Mouse (Mus musculus) neural tube, embryonic 13.5 days (tissue): Measurements from ENCODE around the gene Slc4a1ap. TPM values are rescaled to one million over a fixed set of nuclear protein-coding genes. Genes with fewer than 3 reads are reported as not detected.
A peak's percentile ranks its signal among the peaks of the same experiment; 100 is the strongest.

Experiments used
- ATAC-seq: fragments of 200-750 bp; cut with Nextera tagmentation; 2 replicates; pipeline ENCODE4 v1.8.0; 2017; ENCODE audit warnings: low read depth, mild to moderate bottlenecking, moderate TSS enrichment, moderate library complexity
- H3K27ac ChIP-seq: fragments of 300-500 bp; sonication (generic); replicated peaks from 2 replicates; pipeline ENCODE4 v1.5.1; 2015; ENCODE audit warnings: moderate library complexity, mild to moderate bottlenecking, inconsistent platforms
- H3K27me3 ChIP-seq: fragments of 300-500 bp; sonication (generic); 2 replicates; pipeline ENCODE4 v1.6.1; 2015; ENCODE audit warnings: mild to moderate bottlenecking, inconsistent platforms
- H3K36me3 ChIP-seq: fragments of 300-500 bp; sonication (generic); 2 replicates; pipeline ENCODE4 v1.6.1; 2015; ENCODE audit warnings: mild to moderate bottlenecking, inconsistent platforms
- H3K4me1 ChIP-seq: fragments of 300-500 bp; sonication (generic); replicated peaks from 2 replicates; pipeline ENCODE4 v1.6.1; 2015; ENCODE audit warnings: inconsistent platforms
- H3K4me2 ChIP-seq: fragments of 300-500 bp; sonication (generic); 2 replicates; pipeline ENCODE4 v1.6.1; 2015; ENCODE audit warnings: inconsistent platforms, mild to moderate bottlenecking, moderate library complexity
- H3K4me3 ChIP-seq: fragments of 300-500 bp; sonication (generic); 2 replicates; pipeline ENCODE4 v1.5.1; 2015; ENCODE audit warnings: mild to moderate bottlenecking, inconsistent platforms
- H3K9ac ChIP-seq: fragments of 300-500 bp; sonication (generic); 2 replicates; pipeline ENCODE4 v1.6.1; 2015; ENCODE audit warnings: moderate library complexity, mild to moderate bottlenecking, inconsistent platforms
- H3K9me3 ChIP-seq: fragments of 300-500 bp; sonication (generic); 2 replicates; pipeline ENCODE4 v1.6.1; 2016; ENCODE audit warnings: inconsistent platforms
- WGBS: fragments of 180-500 bp; shearing (Covaris S2); methylation state at CpG from one replicate; pipeline ENCODE4 v1.1.7; 2015; 5-methylcytosine and 5-hydroxymethylcytosine counted together
- polyA plus RNA-seq: library from polyadenylated mRNA; unstranded; fragments of >200 nt; fragmentation: Nextera tagmentation; extraction: Ambion mirVana; gene quantifications from 2 replicates; pipeline ENCODE4 v1.2.1, GENCODE M21; 2015

Gene Slc4a1ap
- 32.0 and 39.7 TPM in 2 replicates for polyA plus RNA-seq

GRCm38 (mm10) chr5:31526354-31527116 is at the start of gene Slc4a1ap:
Gene Slc4a1ap, plus strand, starts transcription at chr5:31526995.
- H3K4me3 ChIP-seq: peak within 1 kb of the TSS; percentile 93
- H3K36me3 ChIP-seq: peaks cover 46% of the 10 kb centered on the region
- H3K9ac ChIP-seq: peak within 1 kb of the TSS; percentile 91
- H3K9me3 ChIP-seq: no peaks in the 10 kb centered on the region
- peak; percentile 94 for ATAC-seq
- peaks cover 33% of the 10 kb centered on the region for H3K4me1 ChIP-seq
- peak within 1 kb of the TSS; percentile 81 for H3K27ac ChIP-seq
- peak within 1 kb of the TSS; percentile 100 for H3K4me2 ChIP-seq
- no peaks in the 10 kb centered on the region for H3K27me3 ChIP-seq
- 1% methylated on average over 28 of the region's 28 CpGs for WGBS

GRCm38 (mm10) chr5:31480536-31480935 is 46.3 kb upstream of the Slc4a1ap start:
- ATAC-seq: no peak
- no peaks in the 10 kb centered on the region for H3K4me1 ChIP-seq
- H3K9ac ChIP-seq: no peak overlapping the region
- H3K27ac ChIP-seq: no peak overlapping the region
- no peaks in the 10 kb centered on the region for H3K27me3 ChIP-seq
- peaks cover 84% of the 10 kb centered on the region for H3K36me3 ChIP-seq
- no peak overlapping the region for H3K4me3 ChIP-seq
- 94% methylated on average over 4 of the region's 4 CpGs for whole genome bisulfite sequencing
- no peaks in the 10 kb centered on the region for H3K9me3 ChIP-seq
- H3K4me2 ChIP-seq: no peak overlapping the region

GRCm38 (mm10) chr5:31485440-31485839 is 41.4 kb upstream of the Slc4a1ap start, which contains the start of gene 4930548H24Rik:
Gene 4930548H24Rik, plus strand, starts transcription at chr5:31485740.
- Histone ChIP-seq H3K9ac (no peak within 1 kb of the TSS), H3K9me3 (no peaks in the 10 kb centered on the region), H3K27ac (no peak within 1 kb of the TSS), H3K4me3 (no peak within 1 kb of the TSS), H3K36me3 (peaks cover 35% of the 10 kb centered on the region), H3K27me3 (no peaks in the 10 kb centered on the region), H3K4me1 (no peaks in the 10 kb centered on the region), H3K4me2 (no peak within 1 kb of the TSS)
- no peak for ATAC-seq
- 96% methylated on average over 3 of the region's 3 CpGs for WGBS

- Histone ChIP-seq H3K9me3 (no peaks in the 10 kb centered on the region), H3K36me3 (peaks cover 14% of the 10 kb centered on the region), H3K4me2 (no peak overlapping the region), H3K4me1 (no peaks in the 10 kb centered on the region), H3K27ac (no peak overlapping the region), H3K4me3 (no peak overlapping the region), H3K9ac (no peak overlapping the region), H3K27me3 (no peaks in the 10 kb centered on the region)
- no peak for ATAC-seq
- WGBS: 96% methylated on average over 3 of the region's 3 CpGs
Measured at GRCm38 (mm10) chr5:31487889-31488288, 38.9 kb upstream of the Slc4a1ap start.

- WGBS: 69% methylated on average over 7 of the region's 7 CpGs
- Histone ChIP-seq H3K4me1 (peaks cover 3% of the 10 kb centered on the region), H3K36me3 (peaks cover 6% of the 10 kb centered on the region; the same call in 1 of the 2 replicates), H3K9me3 (no peaks in the 10 kb centered on the region), H3K9ac (no peak overlapping the region), H3K4me3 (no peak overlapping the region), H3K27me3 (no peaks in the 10 kb centered on the region), H3K4me2 (no peak overlapping the region), H3K27ac (no peak overlapping the region)
- no peak for ATAC-seq
Measured at GRCm38 (mm10) chr5:31489116-31489769, 37.6 kb upstream of the Slc4a1ap start.

- H3K4me2 ChIP-seq: no peak overlapping the region
- H3K9me3 ChIP-seq: no peaks in the 10 kb centered on the region
- 59% methylated on average over 1 of the region's 1 CpGs for WGBS
- H3K27ac ChIP-seq: no peak overlapping the region
- peaks cover 15% of the 10 kb centered on the region for H3K4me1 ChIP-seq
- H3K4me3 ChIP-seq: no peak overlapping the region
- no peak overlapping the region for H3K9ac ChIP-seq
- H3K36me3 ChIP-seq: peaks cover 8% of the 10 kb centered on the region
- ATAC-seq: no peak
- no peaks in the 10 kb centered on the region for H3K27me3 ChIP-seq
Measured at GRCm38 (mm10) chr5:31492031-31492430, 34.8 kb upstream of the Slc4a1ap start.

GRCm38 (mm10) chr5:31494513-31495297 is 32.1 kb upstream of the Slc4a1ap start, which contains the start of gene Gpn1:
Gene Gpn1, plus strand, starts transcription at chr5:31494741.
- Histone ChIP-seq H3K9ac (peak within 1 kb of the TSS; percentile 78), H3K4me1 (peaks cover 15% of the 10 kb centered on the region), H3K9me3 (no peaks in the 10 kb centered on the region), H3K27me3 (no peaks in the 10 kb centered on the region), H3K36me3 (peaks cover 33% of the 10 kb centered on the region), H3K27ac (no peak within 1 kb of the TSS; the same call in 1 of the 2 replicates), H3K4me2 (peak within 1 kb of the TSS; percentile 90), H3K4me3 (peak within 1 kb of the TSS; percentile 70)
- WGBS: under 1% methylated on average over 49 of the region's 49 CpGs
- peak; percentile 100 for ATAC-seq

- Histone ChIP-seq H3K36me3 (peaks cover 94% of the 10 kb centered on the region), H3K4me3 (no peak overlapping the region), H3K27ac (no peak overlapping the region), H3K9me3 (no peaks in the 10 kb centered on the region), H3K9ac (no peak overlapping the region), H3K4me1 (no peaks in the 10 kb centered on the region), H3K27me3 (no peaks in the 10 kb centered on the region), H3K4me2 (no peak overlapping the region)
- 93% methylated on average over 10 of the region's 10 CpGs for WGBS
- no peak for ATAC-seq
Measured at GRCm38 (mm10) chr5:31504843-31505242, 22.0 kb upstream of the Slc4a1ap start.

- no peaks in the 10 kb centered on the region for H3K27me3 ChIP-seq
- no peak overlapping the region for H3K4me3 ChIP-seq
- H3K9me3 ChIP-seq: no peaks in the 10 kb centered on the region
- H3K36me3 ChIP-seq: peaks cover 92% of the 10 kb centered on the region
- no peaks in the 10 kb centered on the region for H3K4me1 ChIP-seq
- H3K9ac ChIP-seq: no peak overlapping the region
- no peak for ATAC-seq
- H3K27ac ChIP-seq: no peak overlapping the region
- no peak overlapping the region for H3K4me2 ChIP-seq
- 81% methylated on average over 1 of the region's 1 CpGs for WGBS
Measured at GRCm38 (mm10) chr5:31512481-31512880, 14.3 kb upstream of the Slc4a1ap start.

- Histone ChIP-seq H3K4me3 (no peak overlapping the region), H3K9ac (no peak overlapping the region), H3K9me3 (no peaks in the 10 kb centered on the region), H3K36me3 (peaks cover 75% of the 10 kb centered on the region), H3K4me1 (peaks cover 8% of the 10 kb centered on the region), H3K4me2 (no peak overlapping the region), H3K27me3 (no peaks in the 10 kb centered on the region), H3K27ac (no peak overlapping the region)
- no peak for ATAC-seq
- 95% methylated on average over 6 of the region's 6 CpGs for whole genome bisulfite sequencing
Measured at GRCm38 (mm10) chr5:31520556-31520955, 6.2 kb upstream of the Slc4a1ap start.

- peak overlapping the region; percentile 91 for H3K9ac ChIP-seq
Measured at GRCm38 (mm10) chr5:31527117-31527680, 404 bp downstream of the Slc4a1ap start.

More at GRCm38 (mm10) chr5:31527117-31527680, 404 bp downstream of the Slc4a1ap start:
- H3K36me3 ChIP-seq: peaks cover 46% of the 10 kb centered on the region
- H3K27me3 ChIP-seq: no peaks in the 10 kb centered on the region
- 4% methylated on average over 40 of the region's 40 CpGs for WGBS
- peak overlapping the region; percentile 93 for H3K4me3 ChIP-seq
- peak overlapping the region; percentile 100 for H3K4me2 ChIP-seq
- H3K27ac ChIP-seq: peak overlapping the region; percentile 81
- peak; percentile 56; the same call in 1 of the 2 replicates for ATAC-seq
- H3K9me3 ChIP-seq: no peaks in the 10 kb centered on the region
- peaks cover 33% of the 10 kb centered on the region for H3K4me1 ChIP-seq
